Mouse (Mus musculus) midbrain, postnatal 0 days (tissue): ENCODE results near the gene Calm1. TPM values are rescaled to one million over a fixed set of nuclear protein-coding genes. Genes with fewer than 3 reads are reported as not detected.
"Not testable (repeated sequence)": the region's sequence is repeated elsewhere in the genome, so short reads cannot be mapped to it uniquely, and the experiment has no call there.

Experiments used
- ATAC-seq: fragments of 200-750 bp; cut with Nextera tagmentation; 2 replicates; pipeline ENCODE4 v1.8.0; 2017; ENCODE audit warnings: moderate number of reproducible peaks, mild to moderate bottlenecking, moderate TSS enrichment, moderate library complexity; ENCODE audit not compliant: low FRiP score
- DNase-seq: peaks from one replicate; pipeline ENCODE4 v3.0.0-alpha.2; 2015; ENCODE audit warnings: low spot score
- H3K27ac ChIP-seq: fragments of 300-500 bp; sonication (generic); 2 replicates; pipeline ENCODE4 v1.5.1; 2014; ENCODE audit warnings: low read depth, mild to moderate bottlenecking, low read length, mixed read lengths
- H3K27me3 ChIP-seq: fragments of 300-500 bp; sonication (generic); 2 replicates; pipeline ENCODE4 v1.6.1; 2014; ENCODE audit warnings: low read length, control low read depth, mixed read lengths; ENCODE audit not compliant: insufficient read depth
- H3K36me3 ChIP-seq: fragments of 300-500 bp; sonication (generic); 2 replicates; pipeline ENCODE4 v1.6.1; 2014; ENCODE audit warnings: low read length, control low read depth, mixed read lengths; ENCODE audit not compliant: insufficient read depth
- H3K4me1 ChIP-seq: fragments of 300-500 bp; sonication (generic); 2 replicates; pipeline ENCODE4 v1.6.1; 2014; ENCODE audit warnings: mild to moderate bottlenecking, control low read depth, antibody characterized with exemption, low read length, mixed read lengths; ENCODE audit not compliant: insufficient read depth
- H3K4me2 ChIP-seq: fragments of 300-500 bp; sonication (generic); 2 replicates; pipeline ENCODE4 v1.6.1; 2014; ENCODE audit warnings: low read depth, mild to moderate bottlenecking, low read length, mixed read lengths; ENCODE audit not compliant: poor library complexity, severe bottlenecking
- H3K4me3 ChIP-seq: fragments of 300-500 bp; sonication (generic); 2 replicates; pipeline ENCODE4 v1.5.1; 2014; ENCODE audit warnings: low read depth, mild to moderate bottlenecking, low read length, moderate library complexity
- H3K9ac ChIP-seq: fragments of 300-500 bp; sonication (generic); replicated peaks from 2 replicates; pipeline ENCODE4 v1.6.1; 2014; ENCODE audit warnings: mild to moderate bottlenecking, low read length, moderate library complexity, mixed read lengths; ENCODE audit not compliant: poor library complexity, severe bottlenecking
- H3K9me3 ChIP-seq: fragments of 300-500 bp; sonication (generic); 2 replicates; pipeline ENCODE4 v1.6.1; 2016; ENCODE audit warnings: low read length, control low read depth
- CTCF ChIP-seq: IDR thresholded peaks from 2 replicates; pipeline ENCODE4 v1.5.1; 2016; ENCODE audit warnings: antibody characterized with exemption, mild to moderate bottlenecking
- WGBS: fragments of 180-500 bp; shearing (Covaris S2); extraction: QIAGEN DNeasy Blood & Tissue Kit; methylation state at CpG from one replicate; pipeline ENCODE4 v1.1.7; 2014; 5-methylcytosine and 5-hydroxymethylcytosine counted together
- polyA plus RNA-seq: library from polyadenylated mRNA; unstranded; fragments of >200 nt; fragmentation: Nextera tagmentation; extraction: Ambion mirVana; gene quantifications from 2 replicates; pipeline ENCODE4 v1.2.1, GENCODE M21; 2015
- total RNA-seq: library from RNA; depleted of rRNA; stranded (reverse); fragments of >200 nt; gene quantifications from 2 replicates; pipeline ENCODE4 v1.2.3, GENCODE M21; 2014

Calm1 gene
- total and polyA plus RNA-seq, 2 experiments from 2014 or later: 1,086 to 4,581 TPM

DNA sequence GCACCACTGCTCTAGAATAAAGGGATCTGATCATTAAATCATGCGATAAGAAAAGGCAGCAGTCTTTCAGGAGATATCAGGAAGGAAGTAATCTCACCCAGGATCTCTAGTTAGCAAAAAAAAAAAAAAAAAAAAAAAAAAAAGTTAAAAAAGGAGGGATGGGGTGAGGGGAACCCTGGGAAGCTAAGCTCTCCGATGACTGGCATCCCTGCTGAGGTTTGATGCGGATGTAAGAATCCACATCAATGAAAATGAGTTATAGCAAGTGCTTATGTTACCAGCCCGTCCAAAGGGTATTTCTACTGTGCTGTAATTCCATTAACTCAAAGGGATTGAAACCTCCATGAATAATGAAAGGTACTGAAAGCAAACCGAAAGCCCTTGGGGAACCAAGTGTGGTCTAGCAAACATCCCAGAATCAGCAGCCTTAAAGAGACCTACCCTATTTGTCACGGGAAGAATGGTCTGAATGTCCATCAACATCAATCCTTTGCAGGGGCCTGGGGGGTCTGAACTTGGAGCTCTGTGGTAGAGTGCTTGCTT is 20.3 kb upstream of the Calm1 start:
- no peak for TF ChIP-seq CTCF
- H3K36me3 ChIP-seq: no peaks in the 10 kb centered on the region
- ATAC-seq: no peak

DNA sequence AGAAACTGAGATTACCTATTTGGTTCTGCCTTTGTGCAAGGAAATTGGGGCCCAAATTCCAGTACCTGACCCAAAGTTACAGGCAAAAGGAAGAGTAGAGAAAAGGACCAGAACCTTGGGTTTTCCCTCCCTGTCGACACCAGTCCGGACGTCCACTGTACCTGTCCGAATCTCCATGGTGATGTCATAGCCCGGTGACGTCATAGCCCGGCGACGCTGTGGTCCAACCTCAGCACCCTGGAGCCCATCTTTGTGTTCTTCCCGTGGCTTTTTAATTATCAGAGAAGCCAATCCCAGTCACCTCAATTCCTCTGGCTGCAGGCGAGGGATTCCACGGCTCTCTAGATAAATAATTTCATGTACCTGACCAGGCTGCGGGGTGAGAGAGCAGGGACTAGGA is 18.4 kb upstream of the Calm1 start:
- H3K9ac ChIP-seq: no peak overlapping the region
- no peak overlapping the region for H3K27ac ChIP-seq
- no peak for ATAC-seq
- DNase-seq: no peak
- no peaks in the 10 kb centered on the region for H3K27me3 ChIP-seq
- H3K4me1 ChIP-seq: no peaks in the 10 kb centered on the region
- H3K4me2 ChIP-seq: no peak overlapping the region
- no peak for TF ChIP-seq CTCF
- H3K9me3 ChIP-seq: no peaks in the 10 kb centered on the region
- 90% methylated on average over 13 of the region's 13 CpGs for WGBS
- H3K36me3 ChIP-seq: no peaks in the 10 kb centered on the region
- no peak overlapping the region for H3K4me3 ChIP-seq

More for the DNA sequence above, 20.3 kb upstream of the Calm1 start:
- Histone ChIP-seq H3K27me3 (no peaks in the 10 kb centered on the region), H3K4me3 (no peak overlapping the region), H3K27ac (no peak overlapping the region), H3K9ac (no peak overlapping the region), H3K4me1 (no peaks in the 10 kb centered on the region), H3K9me3 (no peaks in the 10 kb centered on the region), H3K4me2 (no peak overlapping the region)
- DNase-seq: no peak
- 22% methylated on average over 6 of the region's 6 CpGs for WGBS

DNA sequence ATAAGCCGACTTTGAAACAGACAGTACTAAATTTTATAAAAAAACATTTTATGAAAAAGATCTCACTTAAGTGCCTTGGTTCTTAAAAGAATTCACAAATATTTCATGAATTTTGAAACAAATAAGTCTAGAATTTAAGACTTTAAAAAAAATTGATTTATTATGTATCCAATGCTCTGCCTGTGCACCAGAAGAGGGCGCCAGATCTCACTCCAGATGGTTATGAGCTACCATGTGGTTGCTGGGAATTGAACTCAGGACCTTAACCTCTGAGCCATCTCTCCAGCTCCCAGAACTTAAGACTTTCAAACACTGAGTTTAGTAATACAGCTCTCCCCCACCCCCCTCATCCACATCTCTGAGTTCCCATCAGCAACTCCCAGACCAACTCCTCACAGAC is 16.6 kb upstream of the Calm1 start:
- 90% methylated on average over 2 of the region's 2 CpGs for WGBS
- ATAC-seq: no peak

DNA sequence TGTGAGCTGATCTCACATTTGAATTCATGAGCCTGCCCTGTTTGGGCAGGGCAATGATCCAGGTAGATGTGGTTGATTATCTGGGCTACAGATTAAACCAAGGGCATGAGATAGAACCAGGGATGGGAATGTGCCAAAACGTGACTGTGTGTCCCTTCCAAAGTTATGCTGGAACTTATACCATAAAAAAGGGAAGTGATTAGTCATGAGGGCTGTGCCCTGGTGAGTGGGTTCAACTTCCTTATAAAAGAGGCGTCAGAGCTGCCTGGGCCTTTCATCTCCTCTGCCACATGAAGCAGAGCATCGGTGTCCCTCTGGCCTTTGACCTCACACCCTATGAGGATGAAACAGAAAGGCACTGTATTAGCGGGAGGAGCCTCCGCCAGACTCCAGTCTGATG is 15.3 kb upstream of the Calm1 start:
- H3K9ac ChIP-seq: no peak overlapping the region
- no peaks in the 10 kb centered on the region for H3K27me3 ChIP-seq
- H3K36me3 ChIP-seq: no peaks in the 10 kb centered on the region
- no peaks in the 10 kb centered on the region for H3K9me3 ChIP-seq
- 82% methylated on average over 5 of the region's 5 CpGs for WGBS
- TF ChIP-seq CTCF: no peak
- H3K4me2 ChIP-seq: no peak overlapping the region
- H3K27ac ChIP-seq: no peak overlapping the region
- no peak overlapping the region for H3K4me3 ChIP-seq
- 0 out of 2 replicates have a peak, but pooled peaks cover 6% of the 10 kb centered on the region for H3K4me1 ChIP-seq
- ATAC-seq (no peak), DNase-seq (no peak)

More for the DNA sequence above, 16.6 kb upstream of the Calm1 start:
- no peak for DNase-seq
- H3K27me3 ChIP-seq: no peaks in the 10 kb centered on the region
- H3K4me1 ChIP-seq: no peaks in the 10 kb centered on the region
- H3K27ac ChIP-seq: no peak overlapping the region
- no peak overlapping the region for H3K4me2 ChIP-seq
- H3K9me3 ChIP-seq: no peaks in the 10 kb centered on the region
- TF ChIP-seq CTCF: peak; percentile 45
- H3K36me3 ChIP-seq: no peaks in the 10 kb centered on the region
- no peak overlapping the region for H3K9ac ChIP-seq
- no peak overlapping the region for H3K4me3 ChIP-seq

DNA sequence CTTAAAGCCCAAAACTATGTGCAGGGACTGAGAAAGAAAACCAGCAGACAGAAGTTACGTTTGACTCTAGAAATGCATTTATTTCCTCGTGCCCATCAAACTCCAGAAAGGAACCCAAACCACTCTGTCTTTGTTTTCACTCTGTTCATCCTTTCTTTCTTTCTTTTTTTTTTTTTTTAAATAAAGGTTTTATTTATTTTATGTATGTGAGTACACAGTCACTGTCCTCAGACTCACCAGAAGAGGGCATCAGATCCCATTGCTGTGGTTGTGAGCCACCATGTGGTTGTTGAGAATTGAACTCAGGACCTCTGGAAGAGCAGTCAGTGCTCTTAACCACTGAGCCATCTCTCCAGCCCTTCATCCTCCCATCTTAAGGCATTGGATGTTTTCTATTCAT is 14.3 kb upstream of the Calm1 start:
- H3K36me3 ChIP-seq: not testable (repeated sequence)

DNA sequence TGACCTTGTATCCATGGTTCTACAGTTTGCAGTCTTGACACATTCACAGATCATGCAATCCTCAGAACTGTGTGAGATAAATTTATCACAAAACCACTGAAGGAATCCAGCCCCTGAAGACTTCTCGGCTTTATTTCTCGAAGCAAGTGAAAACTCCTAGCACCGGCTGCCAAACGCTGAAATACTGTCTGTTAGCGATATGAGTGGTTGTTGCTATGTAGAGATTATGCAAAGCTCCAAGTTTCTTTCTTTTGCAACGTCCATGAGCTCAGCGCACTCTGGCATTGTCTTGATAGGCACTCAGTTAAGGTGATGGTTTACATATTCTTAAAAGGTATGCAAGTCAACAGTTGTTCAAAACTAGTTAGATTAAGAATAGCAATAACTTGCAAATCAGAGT is 13.3 kb upstream of the Calm1 start:
- no peak for TF ChIP-seq CTCF
- peak overlapping the region; percentile 100 for H3K27ac ChIP-seq
- H3K9me3 ChIP-seq: no peaks in the 10 kb centered on the region
- 35% methylated on average over 7 of the region's 7 CpGs for WGBS
- no peaks in the 10 kb centered on the region for H3K27me3 ChIP-seq
- DNase-seq: no peak
- H3K4me1 ChIP-seq: 0 out of 2 replicates have a peak, but pooled peaks cover 6% of the 10 kb centered on the region
- peak overlapping the region; percentile 67 for H3K4me2 ChIP-seq
- H3K9ac ChIP-seq: no peak overlapping the region
- ATAC-seq: no peak
- H3K36me3 ChIP-seq: no peaks in the 10 kb centered on the region
- H3K4me3 ChIP-seq: peak overlapping the region; percentile 59; the same call in 1 of the 2 replicates

More for the DNA sequence above, 14.3 kb upstream of the Calm1 start:
- not testable (repeated sequence) for H3K4me3 ChIP-seq, H3K4me2 ChIP-seq, H3K9me3 ChIP-seq, H3K4me1 ChIP-seq, ATAC-seq, H3K27me3 ChIP-seq, DNase-seq, H3K9ac ChIP-seq, H3K27ac ChIP-seq
- 86% methylated on average over 2 of the region's 2 CpGs for WGBS
- peak; percentile 50 for TF ChIP-seq CTCF
